Mouse (Mus musculus): Measurements from ENCODE around the gene Epn2.
"Not testable (repeated sequence)": the region's sequence is repeated elsewhere in the genome, so short reads cannot be mapped to it uniquely, and the experiment has no call there.

Gene Epn2

DNA sequence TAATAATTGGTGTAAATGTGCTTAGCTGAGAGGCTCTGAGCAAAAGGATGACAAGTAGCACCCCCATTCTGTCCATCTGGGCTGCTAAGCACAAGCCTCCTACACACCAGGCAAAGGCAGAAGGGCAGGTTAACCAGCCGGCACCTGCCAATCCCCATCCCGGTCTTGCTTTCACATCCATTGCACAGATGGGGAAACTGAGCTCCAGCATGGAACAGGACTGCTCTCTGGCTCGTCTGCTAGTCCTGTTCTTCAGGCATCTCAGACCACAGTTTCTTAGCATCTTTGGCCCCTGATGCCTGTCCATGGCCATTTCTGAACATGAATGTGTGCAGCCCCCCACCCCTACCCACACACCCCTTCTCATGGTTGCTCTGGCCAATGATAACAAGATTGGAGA lies 12.6 kb upstream of the Epn2 start:
- no peak for DNase-seq (ENCODE audit: low spot score in 2 of 2)

DNA sequence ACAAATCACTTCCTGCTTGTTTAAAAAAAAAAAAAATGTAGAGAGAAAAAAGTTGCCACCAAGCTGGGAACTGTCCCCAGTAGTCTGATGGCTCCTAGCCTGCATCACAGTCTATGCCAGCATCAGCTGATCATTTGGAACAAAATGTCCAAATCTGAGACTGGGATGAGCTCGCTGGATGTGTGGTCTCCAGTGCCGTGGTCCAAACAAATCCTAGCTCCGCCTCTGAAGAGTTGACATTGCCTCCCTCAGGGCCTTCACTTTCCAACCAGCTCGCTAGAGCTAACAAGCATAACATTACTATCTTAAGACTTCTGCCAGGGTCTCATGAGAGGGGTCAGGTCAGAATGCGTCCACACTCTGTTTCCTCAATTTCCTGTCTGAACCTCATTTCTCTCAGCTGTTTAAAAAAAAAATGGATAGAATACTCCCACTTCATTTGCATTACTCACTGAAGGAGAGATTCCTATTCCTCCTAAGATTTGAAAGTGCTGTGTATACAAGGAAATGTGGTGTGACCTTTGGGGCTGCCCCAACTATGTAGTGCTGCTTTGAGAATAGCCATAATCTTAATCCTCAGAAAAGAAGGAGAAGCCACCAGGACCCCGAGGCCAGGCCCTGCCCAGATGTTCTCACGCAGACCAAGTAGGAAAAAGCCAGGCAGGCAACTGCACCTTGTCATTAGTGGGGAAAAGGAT lies 11.2 kb upstream of the Epn2 start:
- DNase-seq (ENCODE audit: low spot score in 2 of 2): no peak

GRCm38 (mm10) chr11:61585421-61585820 lies 5.9 kb upstream of the Epn2 start:
- DNase-seq (ENCODE audit: low spot score in 2 of 2): no peak

GRCm38 (mm10) chr11:61584830-61585229 lies 5.3 kb upstream of the Epn2 start:
- DNase-seq (ENCODE audit: low spot score in 2 of 2): no peak

DNA sequence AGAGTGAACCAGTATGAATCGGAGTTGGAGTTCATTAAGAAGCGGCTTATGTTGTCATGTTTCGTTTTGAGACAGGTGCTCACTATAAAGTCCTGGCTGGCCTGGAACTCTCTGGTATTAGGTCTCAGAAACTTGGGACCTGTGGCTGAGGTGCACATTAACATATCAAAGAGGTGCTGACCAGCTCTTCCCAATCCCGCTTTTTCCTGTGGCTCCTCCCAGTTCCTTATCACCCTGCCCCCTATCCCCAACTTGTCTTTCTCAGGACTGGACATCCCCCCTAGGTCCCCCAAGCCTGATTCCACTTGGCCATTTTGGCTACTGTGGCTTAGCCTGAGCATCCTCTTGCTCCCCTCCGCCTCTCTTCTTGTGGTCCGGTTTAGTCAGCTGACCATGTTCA lies 4.6 kb upstream of the Epn2 start:
- DNase-seq (ENCODE audit: low spot score in 2 of 2): no peak

DNA sequence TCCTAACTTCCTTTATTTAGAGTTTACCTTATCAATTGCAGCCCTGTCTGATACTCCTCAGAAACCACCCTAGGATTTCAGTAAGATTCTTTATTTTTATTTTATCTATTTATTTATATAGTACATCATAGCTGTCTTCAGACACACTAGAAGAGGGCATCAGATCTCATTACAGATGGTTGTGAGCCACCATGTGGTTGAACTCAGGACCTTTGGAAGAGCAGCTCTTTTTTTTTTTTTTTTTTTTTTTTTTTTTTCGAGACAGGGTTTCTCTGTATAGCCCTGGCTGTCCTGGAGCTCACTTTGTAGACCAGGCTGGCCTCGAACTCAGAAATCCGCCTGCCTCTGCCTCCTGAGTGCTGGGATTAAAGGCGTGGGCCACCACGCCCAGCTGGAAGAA lies 3.3 kb upstream of the Epn2 start:
- DNase-seq (ENCODE audit: low spot score in 2 of 2): not testable (repeated sequence)

DNA sequence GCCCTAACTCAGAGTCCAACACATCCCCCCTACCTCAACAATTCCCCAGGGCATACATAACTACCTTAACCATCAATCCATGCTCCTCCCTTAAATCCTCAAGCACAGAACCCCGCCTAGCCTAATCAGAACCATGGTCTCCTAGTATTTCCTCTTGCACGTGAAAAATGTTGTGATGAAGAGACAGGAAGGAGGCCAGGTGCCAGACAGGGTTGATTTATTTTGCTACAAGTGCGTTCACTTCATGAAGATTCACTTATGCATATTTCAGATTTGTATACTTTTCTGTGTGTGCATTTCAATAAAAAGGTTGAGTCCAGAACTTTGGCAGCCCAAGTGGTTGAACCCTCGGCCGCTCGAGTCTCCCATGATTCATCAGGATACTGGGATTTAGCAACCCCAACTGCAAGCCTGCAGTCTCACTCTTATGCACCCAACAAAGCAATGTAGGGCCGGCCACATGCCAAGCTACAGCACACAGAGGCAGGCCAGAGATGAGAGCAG lies 443 bp upstream of the Epn2 start:
- no peak for DNase-seq (ENCODE audit: low spot score in 2 of 2)

DNA sequence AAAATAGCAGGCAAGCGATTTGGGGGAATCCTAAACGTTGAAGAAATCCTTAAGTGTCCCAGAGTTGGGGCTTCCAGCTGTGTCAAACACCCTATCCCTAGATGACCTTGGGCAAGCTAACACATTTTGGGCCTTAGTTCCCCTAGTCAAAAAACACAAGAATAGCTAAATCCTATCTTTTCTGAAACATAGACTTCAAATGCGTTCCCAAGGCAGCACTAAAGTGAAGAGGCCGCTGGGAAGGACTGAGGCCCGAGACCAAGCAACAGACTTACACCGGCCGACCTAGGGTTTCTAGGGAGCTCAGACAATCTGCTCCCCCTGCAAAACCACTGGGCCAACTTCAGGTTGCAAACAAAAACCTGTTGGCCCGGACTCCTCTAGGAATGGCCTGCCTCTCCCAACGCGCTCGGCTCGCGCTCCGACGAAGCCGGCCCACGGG lies 925 bp downstream of the Epn2 start:
- no peak for DNase-seq (ENCODE audit: low spot score in 2 of 2)

DNA sequence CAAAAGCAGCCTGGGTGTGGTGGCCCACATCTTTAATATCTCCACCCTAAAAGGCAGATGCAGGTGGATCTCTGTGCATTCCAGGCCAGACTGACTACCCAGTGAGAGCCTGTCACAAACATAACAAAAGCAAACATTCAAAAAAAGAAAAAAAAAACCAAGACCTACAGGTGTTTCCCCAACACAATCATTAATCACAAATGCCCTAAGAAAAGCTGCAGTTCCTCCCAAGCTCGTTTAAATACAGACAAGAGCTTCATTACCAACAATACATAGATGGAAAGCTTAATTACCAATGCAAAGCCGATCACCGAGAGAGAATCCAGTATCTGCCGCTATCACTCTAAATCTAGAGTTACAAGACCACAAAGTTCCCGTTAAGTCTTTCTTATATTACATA lies 1.5 kb downstream of the Epn2 start:
- no peak for DNase-seq (ENCODE audit: low spot score in 2 of 2)

DNA sequence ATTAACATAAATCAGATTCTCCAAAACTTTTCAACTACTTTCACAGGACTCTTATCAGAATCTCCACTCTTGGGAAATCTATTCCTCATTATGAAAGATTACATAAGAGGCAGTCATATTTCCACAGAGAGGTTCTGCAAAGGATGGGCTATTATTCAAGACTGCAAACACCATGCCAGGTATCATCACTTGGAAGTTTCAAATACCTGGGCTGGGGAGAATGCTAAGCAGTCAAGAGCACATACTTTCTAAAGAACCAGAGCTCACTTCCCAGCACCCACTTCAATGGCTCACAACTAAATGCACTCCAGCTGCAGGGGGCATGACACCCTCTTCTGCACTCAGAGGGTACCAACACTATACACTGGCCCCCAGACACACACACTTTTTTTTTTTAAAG lies 2.1 kb downstream of the Epn2 start:
- DNase-seq (ENCODE audit: low spot score in 2 of 2): no peak

DNA sequence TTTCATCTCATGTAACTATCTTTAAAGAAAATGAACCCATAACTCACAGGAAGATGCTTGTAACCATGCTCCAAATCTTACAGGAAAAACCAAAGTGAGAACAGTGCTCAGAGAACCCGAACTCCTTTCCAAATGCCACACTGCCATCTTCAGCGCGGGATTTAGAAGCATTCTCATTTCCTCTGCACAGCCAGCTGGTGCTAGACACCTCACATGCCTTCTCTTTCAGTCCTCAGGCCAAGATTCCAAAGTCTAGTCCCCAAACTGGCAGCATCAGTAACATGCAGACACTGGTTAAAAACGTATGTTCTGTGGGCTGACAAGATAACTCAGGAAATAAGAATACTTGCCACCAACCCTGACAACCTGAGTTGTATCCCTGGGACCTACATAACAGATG lies 6.2 kb downstream of the Epn2 start:
- DNase-seq (ENCODE audit: low spot score in 2 of 2): no peak

- no peak for DNase-seq (ENCODE audit: low spot score in 2 of 2)
Measured at GRCm38 (mm10) chr11:61571225-61571624, 8.3 kb downstream of the Epn2 start.

DNA sequence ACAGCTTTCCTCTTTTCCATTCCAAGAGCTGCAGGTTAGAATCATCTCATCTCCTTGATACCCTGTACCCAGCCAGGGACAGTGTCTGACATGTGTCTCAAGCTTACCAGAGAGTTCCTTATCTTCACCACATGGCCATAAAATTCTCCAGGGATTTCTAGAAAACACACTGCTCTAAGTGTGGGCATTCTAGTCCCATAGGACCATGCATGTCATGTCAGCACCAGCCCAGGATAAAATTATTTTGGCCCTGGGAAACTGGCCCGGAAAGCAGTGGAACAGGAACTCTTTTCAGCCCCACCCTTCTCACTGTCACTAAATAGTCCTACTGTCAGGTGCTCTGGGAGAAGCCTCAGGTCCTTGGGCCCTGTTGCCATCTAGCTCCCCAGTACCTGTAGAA lies 9.8 kb downstream of the Epn2 start:
- DNase-seq (ENCODE audit: low spot score in 2 of 2): no peak

DNA sequence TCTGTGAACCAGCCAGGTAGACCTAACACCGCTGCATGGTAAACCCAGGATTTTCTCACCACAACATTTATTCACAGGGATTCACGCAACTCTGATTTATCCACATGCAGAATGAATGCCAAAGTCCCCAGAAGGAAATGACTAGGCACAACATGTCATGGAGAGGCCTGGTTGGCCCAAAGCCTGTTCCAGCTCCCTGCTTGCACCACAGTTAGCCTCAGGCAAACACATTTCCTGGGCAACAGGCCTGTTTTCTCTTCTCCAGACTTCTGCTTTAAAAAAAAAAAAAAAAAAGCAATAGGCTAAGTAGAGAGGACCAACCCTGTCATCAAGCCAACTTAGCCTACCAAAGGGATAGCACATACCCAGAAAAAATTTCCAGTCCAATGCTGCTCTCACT lies 14.9 kb downstream of the Epn2 start:
- no peak for DNase-seq (ENCODE audit: low spot score in 2 of 2)

GRCm38 (mm10) chr11:61563939-61564338 lies 15.5 kb downstream of the Epn2 start:
- no peak for DNase-seq (ENCODE audit: low spot score in 2 of 2)

DNA sequence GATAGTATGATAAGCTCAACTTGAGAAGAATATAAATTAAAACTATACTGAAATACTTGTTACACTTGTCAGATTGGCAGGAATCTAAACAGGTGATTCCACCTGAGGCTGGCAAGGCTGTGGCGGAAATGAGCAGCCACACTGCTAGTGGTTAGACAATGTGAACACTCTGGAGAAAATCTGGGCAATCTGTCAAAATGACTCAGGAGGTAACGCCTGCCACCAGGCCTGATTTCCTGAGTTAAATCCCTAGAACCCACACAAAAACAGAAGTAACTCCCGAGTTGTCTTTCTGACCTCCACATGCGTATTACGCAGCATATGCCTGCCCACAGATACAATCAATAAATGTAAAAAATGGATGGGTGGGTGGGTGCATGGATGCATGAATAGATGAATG lies 17.1 kb downstream of the Epn2 start:
- DNase-seq (ENCODE audit: low spot score in 2 of 2): no peak

DNA sequence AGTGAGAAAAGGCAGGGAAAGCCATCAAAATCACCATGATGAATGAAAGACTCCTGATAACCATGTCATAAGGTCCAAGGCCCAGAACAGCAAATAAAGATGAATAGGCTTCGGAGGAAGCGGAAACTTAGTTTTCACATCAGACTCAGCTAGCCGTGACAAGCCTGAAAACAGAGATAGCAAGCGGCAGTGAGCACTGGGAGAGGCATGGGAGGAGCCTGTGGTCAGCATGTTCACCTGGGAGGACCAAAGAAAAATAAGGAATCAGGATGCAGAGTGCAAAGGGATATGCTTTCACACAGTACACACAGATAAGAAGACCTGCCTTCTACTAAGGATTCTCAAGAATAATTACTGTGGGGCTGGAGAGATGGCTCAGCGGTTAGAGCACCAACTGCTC lies 19.9 kb downstream of the Epn2 start:
- no peak for DNase-seq (ENCODE audit: low spot score in 2 of 2)

DNA sequence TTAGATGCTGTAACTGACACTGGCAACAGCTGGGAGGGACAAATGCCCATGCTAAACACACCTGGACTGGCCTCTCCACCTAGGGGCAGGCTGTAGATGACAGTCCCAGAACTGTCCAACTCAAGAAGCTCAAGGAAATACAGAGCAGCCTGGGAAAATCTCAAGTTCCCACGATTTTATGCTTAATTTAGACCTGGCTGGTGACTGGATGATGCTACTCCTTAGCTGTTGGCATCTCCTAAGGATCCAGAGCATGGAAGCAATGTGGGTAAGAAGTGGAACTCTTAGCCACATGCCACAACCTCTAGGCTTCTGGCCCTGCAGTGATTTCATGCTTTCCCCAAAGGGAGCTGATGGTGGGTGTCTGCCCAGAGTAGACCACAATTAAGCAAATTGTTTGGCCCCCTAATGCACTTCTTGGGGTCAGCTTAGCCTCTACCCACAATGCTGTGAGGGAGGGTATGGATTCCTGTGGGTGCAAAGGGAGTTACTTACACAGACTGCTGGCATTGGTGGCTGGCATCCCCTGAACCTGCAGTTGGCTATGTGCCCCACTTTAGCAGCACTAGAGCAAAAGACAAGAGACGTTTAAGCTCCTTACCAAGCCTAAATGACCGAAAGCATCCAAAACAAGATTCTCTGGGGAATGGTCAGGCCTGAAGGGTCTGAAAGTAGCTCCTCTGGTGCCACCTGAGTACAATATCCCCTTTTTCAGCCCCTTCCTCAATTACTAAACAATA lies 26.3 kb downstream of the Epn2 start:
- DNase-seq (ENCODE audit: low spot score in 2 of 2): no peak

- no peak for DNase-seq (ENCODE audit: low spot score in 2 of 2)
Measured at GRCm38 (mm10) chr11:61550631-61551030, 28.9 kb downstream of the Epn2 start.

GRCm38 (mm10) chr11:61547710-61548109 lies 31.8 kb downstream of the Epn2 start:
- no peak for DNase-seq (ENCODE audit: low spot score in 2 of 2)

DNA sequence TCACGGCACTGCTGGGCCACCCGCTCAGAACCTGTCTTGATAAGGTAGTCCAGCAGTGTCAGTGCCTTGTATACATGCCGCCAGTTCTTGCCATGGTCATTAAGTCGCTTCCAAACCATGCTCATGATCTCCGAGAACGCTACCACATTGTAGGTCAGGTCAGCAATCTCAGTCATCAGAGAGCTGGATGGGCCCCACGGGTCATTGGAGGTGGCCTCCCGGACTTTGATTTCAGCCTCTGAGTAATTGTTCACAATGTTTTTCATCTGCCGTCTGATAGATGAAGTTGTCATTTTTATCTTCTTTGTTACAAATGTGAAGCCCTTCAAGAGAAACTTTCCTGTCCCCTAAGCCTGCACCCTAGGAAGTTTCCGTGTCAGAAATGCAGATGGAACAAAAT lies 33.0 kb downstream of the Epn2 start:
- no peak for DNase-seq (ENCODE audit: low spot score in 2 of 2)

DNA sequence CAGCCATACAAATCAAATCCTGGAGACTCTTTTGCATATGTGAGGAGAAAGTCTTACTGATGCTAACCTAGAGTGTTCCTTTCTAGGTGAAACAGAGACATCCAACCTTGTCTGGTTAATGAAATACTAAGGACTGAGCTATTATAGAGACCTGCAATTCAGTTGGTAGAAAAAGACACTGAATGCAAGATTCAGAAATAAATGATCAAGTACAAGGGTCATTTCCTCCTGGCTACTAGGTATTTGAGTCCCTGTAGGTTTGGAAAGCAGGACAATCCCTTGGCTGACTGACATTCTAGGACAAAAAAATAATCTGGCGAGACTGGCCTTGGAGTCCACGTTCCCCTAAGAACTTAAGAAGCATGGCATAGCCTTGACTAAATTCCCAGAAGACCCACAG lies 33.9 kb downstream of the Epn2 start:
- no peak for DNase-seq (ENCODE audit: low spot score in 2 of 2)

DNA sequence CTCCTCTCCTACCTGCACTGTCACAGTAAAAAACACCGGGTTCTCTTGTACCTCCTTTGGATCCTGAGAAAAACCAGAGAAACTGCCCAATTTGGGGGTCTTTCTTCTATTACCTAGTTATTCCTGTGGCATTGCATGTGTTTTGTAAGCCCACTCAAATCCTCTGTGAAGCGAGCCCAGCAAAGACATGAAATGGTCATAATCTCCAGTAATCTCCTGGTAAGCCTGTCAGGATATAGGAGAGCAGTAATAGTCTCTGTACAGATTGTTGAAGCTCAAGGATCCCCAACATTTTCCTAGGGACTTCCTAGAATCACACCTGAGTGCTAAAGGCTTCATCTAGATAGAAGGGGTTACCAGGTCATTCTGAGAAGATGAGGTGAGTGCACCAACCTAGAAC lies 38.4 kb downstream of the Epn2 start:
- no peak for DNase-seq (ENCODE audit: low spot score in 2 of 2)

All from frontal cortex, postnatal 25 days (tissue).